ENCODE assay signal across 19 mouse cellular contexts in the genomic region with DNA sequence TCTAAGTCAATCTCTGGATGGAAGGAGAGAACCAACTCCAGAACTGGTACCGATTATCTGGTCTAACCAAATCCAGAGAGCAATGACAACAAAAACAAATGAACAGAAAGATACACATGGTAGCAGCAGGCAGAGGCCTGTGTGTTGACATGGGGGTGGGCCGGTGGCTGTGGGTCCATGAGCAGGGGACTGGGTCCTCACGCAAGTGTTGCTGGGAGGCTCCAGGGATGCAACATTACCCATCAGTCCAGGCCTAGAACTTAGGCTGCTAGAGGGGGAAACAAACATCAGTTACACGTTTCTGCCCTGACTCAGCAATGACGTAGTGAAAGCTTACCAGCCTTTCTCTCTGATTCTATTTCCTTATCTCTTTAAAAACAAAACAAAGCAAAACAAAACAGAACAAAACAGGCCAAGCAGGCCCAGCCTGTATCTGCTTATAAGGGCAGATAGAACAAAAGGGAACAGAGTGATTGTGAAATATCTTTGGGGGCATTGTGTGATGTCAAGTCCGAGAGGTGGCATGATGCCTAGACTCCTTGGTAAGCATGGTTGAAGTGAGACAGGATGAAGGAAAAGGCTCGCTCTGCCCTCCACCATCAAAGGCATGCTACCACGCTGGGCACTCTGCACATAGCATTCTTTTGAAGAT. TPM values are rescaled to one million over a fixed set of nuclear protein-coding genes. Genes with fewer than 3 reads are reported as not detected.
DNase-seq lines count a peak whose midpoint lies in the region.
"Had no signal": no experiment of that assay in that cellular context is flagged by ENCODE, and none has a peak within 500 bp of the region (broad histone marks: within the 10 kb centered on the region; RNA-seq: fewer than 3 reads in every experiment).

No protein-coding gene starts in this region.

- WGBS in macrophage (ENCODE audit: missing documents) = 44% methylated on average over 8 of the region's 8 CpGs

- peak overlapping the region; percentile 4; the same call in 1 of the 2 replicates for H3K27ac ChIP-seq in macrophage
- H3K27ac ChIP-seq: heart, embryonic 15.5 days; hindbrain, embryonic 14.5 days; limb, embryonic 13.5 days; midbrain, embryonic 15.5 days; neural tube, embryonic 12.5 days had no signal

- H3K36me3 ChIP-seq in macrophage (ENCODE audit: inconsistent target) = no peaks in the 10 kb centered on the region
- H3K36me3 ChIP-seq: heart, embryonic 15.5 days; limb, embryonic 13.5 days; midbrain, embryonic 15.5 days; neural tube, embryonic 12.5 days had no signal

- DNase-seq in adrenal gland, adult 2 months = peak; percentile 23
- no peak for DNase-seq in adrenal gland, postnatal 36 days
- DNase-seq in urinary bladder, postnatal 14 days (ENCODE audit: low spot score) = peak; percentile 73
- no peak for DNase-seq in urinary bladder, adult 2 months (ENCODE audit: low spot score)
- DNase-seq in urinary bladder, postnatal 36 days (ENCODE audit: low spot score in 2 of 2) = peak; percentile 32 to 64
- no peak for DNase-seq in left cerebral cortex, postnatal 36 days (ENCODE audit: low spot score in 2 of 2)
- DNase-seq in thymus, postnatal 10 days (ENCODE audit: low spot score in 2 of 2) = no peak
- DNase-seq: cerebellum, adult 11 months; gastrocnemius, postnatal 25 days; kidney, adult 2 months; kidney, postnatal 4 days; lung, embryonic 14.5 days had no signal

- H3K4me3 ChIP-seq in macrophage (ENCODE audit: inconsistent target) = no peak overlapping the region
- H3K4me3 ChIP-seq: erythroblast, embryonic 14.5 days; heart, embryonic 15.5 days; limb, embryonic 13.5 days; midbrain, embryonic 15.5 days; neural tube, embryonic 12.5 days had no signal

- H3K79me2 ChIP-seq in macrophage (ENCODE audit: inconsistent target) = no peaks in the 10 kb centered on the region

- intact Hi-C loops in left cerebral cortex, postnatal 36 days (cut with DNase I) = loop anchor here (5.0 to 10.0 kb wide), 2 partner anchors 82 to 115 kb away; no protein-coding TSS in a partner anchor

RNA-seq across cellular contexts. Expression of a gene that starts 24.4 kb away (rescaled TPM):
- total RNA-seq in adrenal gland, adult 2 months (2021) = under 1 TPM; 0.35 to 0.63 TPM
- 0.35 TPM in 1 of 2 replicates, not detected in the other for polyA plus RNA-seq in adrenal gland, adult 2 months (2012; rRNA removed)
- total RNA-seq in adrenal gland, postnatal 36 days (2021) = under 1 TPM; 0.33 to 0.36 TPM
- polyA plus RNA-seq in urinary bladder, adult 2 months (2012; rRNA removed) = 0.13 and 0.19 TPM in 2 replicates
- total RNA-seq in macrophage (2018; cell fraction: chromatin; rRNA removed) = not detected
- not detected for total RNA-seq in macrophage (2018; cell fraction: cytosol; rRNA removed)
- not detected for total RNA-seq in macrophage (2018; cell fraction: nucleus; rRNA removed)
- polyA plus RNA-seq in macrophage (2018) = not detected in 3 replicates
- not detected for total RNA-seq in left cerebral cortex, postnatal 36 days (2021)
- total RNA-seq: gastrocnemius, postnatal 25 days had no signal
- polyA plus RNA-seq: erythroblast, embryonic 14.5 days; heart, embryonic 15.5 days; hindbrain, embryonic 14.5 days; lung, embryonic 14.5 days; midbrain, embryonic 15.5 days; neural tube, embryonic 12.5 days had no signal

RNA-seq across cellular contexts. Expression of a gene that starts 57.9 kb away (rescaled TPM):
- not detected for total RNA-seq in adrenal gland, adult 2 months (2021)
- polyA plus RNA-seq in adrenal gland, adult 2 months (2012; rRNA removed) = not detected in 2 replicates
- not detected for total RNA-seq in adrenal gland, postnatal 36 days (2021)
- polyA plus RNA-seq in urinary bladder, adult 2 months (2012; rRNA removed) = not detected in 2 replicates
- total RNA-seq in macrophage (2018; cell fraction: chromatin; rRNA removed) = not detected
- total RNA-seq in macrophage (2018; cell fraction: cytosol; rRNA removed) = not detected
- not detected for total RNA-seq in macrophage (2018; cell fraction: nucleus; rRNA removed)
- not detected in 3 replicates for polyA plus RNA-seq in macrophage (2018)
- total RNA-seq in left cerebral cortex, postnatal 36 days (2021) = not detected
- total RNA-seq: gastrocnemius, postnatal 25 days had no signal
- polyA plus RNA-seq: erythroblast, embryonic 14.5 days; hindbrain, embryonic 14.5 days; kidney, adult 2 months; limb, embryonic 13.5 days; lung, embryonic 14.5 days; midbrain, embryonic 15.5 days; neural tube, embryonic 12.5 days had no signal

Comparison
In these comparisons a context has a peak if more than half of its experiments do, and no peak if none do; other contexts are left out.
1. DNase-seq: peak in adrenal gland, adult 2 months (single experiment), urinary bladder, postnatal 14 days (single experiment) and urinary bladder, postnatal 36 days (2 of 2); none in adrenal gland, postnatal 36 days (0 of 2), urinary bladder, adult 2 months (single experiment), left cerebral cortex, postnatal 36 days (0 of 2) and thymus, postnatal 10 days (0 of 2).